9 mouse cellular contexts compared by ENCODE assay signal in the genomic region with DNA sequence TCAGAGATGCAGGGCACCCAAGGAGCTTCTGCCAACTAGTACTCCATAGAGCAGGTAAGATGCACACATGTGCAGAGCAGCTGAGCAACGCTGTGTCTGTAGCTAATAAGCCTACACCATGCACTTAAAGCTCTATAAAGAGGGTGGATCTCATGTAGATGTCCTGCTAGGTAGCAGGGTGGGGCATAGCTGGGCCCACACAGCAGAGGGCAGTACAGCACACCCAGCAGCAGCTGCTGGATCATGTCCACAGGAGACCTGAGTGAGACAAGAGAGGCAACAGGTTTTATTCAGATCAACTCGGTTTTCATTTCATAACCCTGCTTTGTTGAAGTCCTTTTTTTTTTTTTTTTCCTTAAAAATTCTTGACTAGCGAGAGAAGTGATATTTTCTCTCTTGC.
DNase-seq lines count a peak whose midpoint lies in the region; ATAC-seq and TF ChIP-seq lines count a peak whose summit lies in the region.
"Had no signal": no experiment of that assay in that cellular context is flagged by ENCODE, and none has a peak within 500 bp of the region (broad histone marks: within the 10 kb centered on the region; RNA-seq: fewer than 3 reads in every experiment).

No protein-coding gene starts in this region.

- DNase-seq in liver, adult 2 months (ENCODE audit: extremely low read depth, low read depth, low spot score): no peak
- DNase-seq in liver (no peak), ES-CJ7 (ENCODE audit: low read depth, low spot score) (peak; percentile 20)
- peak; percentile 42 for DNase-seq in adrenal gland, postnatal 14 days
- no peak for DNase-seq in liver, embryonic 14.5 days (ENCODE audit: low read depth in 3 of 3, low spot score in 3 of 3)
- DNase-seq in B cell, adult 2 months: no peak
- DNase-seq in right cerebral cortex, postnatal 14 days: no peak
- no peak for DNase-seq in limb, embryonic 10.5 days (ENCODE audit: low spot score)
- DNase-seq: right cerebral cortex, adult 18-20 months had no signal

- no peaks in the 10 kb centered on the region for H3K36me3 ChIP-seq in liver, adult 2 months (ENCODE audit: control insufficient read depth, insufficient read depth, low read length)
- H3K36me3 ChIP-seq in liver, embryonic 14.5 days (replicated peaks; ENCODE audit: control insufficient read depth, insufficient read depth, low read depth): no peaks in the 10 kb centered on the region
- no peaks in the 10 kb centered on the region for H3K36me3 ChIP-seq in limb, embryonic 10.5 days

- 54% methylated on average over 3 of the region's 3 CpGs for WGBS in liver, adult 2 months
- WGBS in liver, embryonic 14.5 days (ENCODE audit: insufficient replicate concordance): 34% methylated on average over 3 of the region's 3 CpGs
- 76% methylated on average over 3 of the region's 3 CpGs for WGBS in limb, embryonic 10.5 days

- H3K9me3 ChIP-seq in liver, embryonic 14.5 days (ENCODE audit: control insufficient read depth, low read length): no peaks in the 10 kb centered on the region
- H3K9me3 ChIP-seq in limb, embryonic 10.5 days (replicated peaks): no peaks in the 10 kb centered on the region

- no peak for TF ChIP-seq POLR2A in liver, adult 2 months (IDR thresholded peaks at IDR 0.05; ENCODE audit: extremely low read depth, insufficient read depth, low read length)

- H3K4me2 ChIP-seq in liver, embryonic 14.5 days (ENCODE audit: low read depth): no peak overlapping the region

- peak; percentile 75 for TF ChIP-seq CTCF in liver, adult 2 months (IDR thresholded peaks at IDR 0.05; ENCODE audit: low read depth, low read length)
- TF ChIP-seq CTCF in liver, embryonic 14.5 days (IDR thresholded peaks at IDR 0.05; ENCODE audit: low read depth): peak; percentile 59

- H3K27me3 ChIP-seq in liver, adult 2 months (ENCODE audit: control insufficient read depth, insufficient read depth, low read length): no peaks in the 10 kb centered on the region
- H3K27me3 ChIP-seq in liver, embryonic 14.5 days (ENCODE audit: control insufficient read depth, insufficient read depth, low read length): no peaks in the 10 kb centered on the region
- no peaks in the 10 kb centered on the region for H3K27me3 ChIP-seq in limb, embryonic 10.5 days (ENCODE audit: low read depth, poor library complexity, severe bottlenecking)

- H3K27ac ChIP-seq in liver, adult 2 months (replicated peaks; ENCODE audit: insufficient read depth, low read depth, low read length): no peak overlapping the region
- no peak overlapping the region for H3K27ac ChIP-seq in liver, embryonic 14.5 days
- no peak overlapping the region for H3K27ac ChIP-seq in limb, embryonic 10.5 days

- H3K79me2 ChIP-seq in liver, adult 2 months (ENCODE audit: control insufficient read depth, insufficient read depth, low read length): no peaks in the 10 kb centered on the region

- H3K4me1 ChIP-seq in liver, adult 2 months (ENCODE audit: control insufficient read depth, insufficient read depth, low read length): no peaks in the 10 kb centered on the region
- no peaks in the 10 kb centered on the region for H3K4me1 ChIP-seq in liver, embryonic 14.5 days (replicated peaks; ENCODE audit: control insufficient read depth in 2 of 2, insufficient read depth in 2 of 2, low read length in 1 of 2)
- H3K4me1 ChIP-seq in limb, embryonic 10.5 days: no peaks in the 10 kb centered on the region

- H3K4me3 ChIP-seq in liver, adult 2 months (ENCODE audit: insufficient read depth, low read depth, low read length): no peak overlapping the region
- no peak overlapping the region for H3K4me3 ChIP-seq in liver, embryonic 14.5 days (ENCODE audit: insufficient read depth in 1 of 2, low read depth in 2 of 2, low read length in 2 of 2)
- H3K4me3 ChIP-seq in limb, embryonic 10.5 days: no peak overlapping the region

- ATAC-seq in liver, embryonic 14.5 days (ENCODE audit: insufficient read depth): no peak

- no peak overlapping the region for H3K9ac ChIP-seq in liver, adult 2 months (ENCODE audit: low read depth, low read length)
- H3K9ac ChIP-seq in liver, embryonic 14.5 days (replicated peaks): no peak overlapping the region

- TF ChIP-seq EP300 in liver, embryonic 14.5 days (IDR thresholded peaks at IDR 0.05; ENCODE audit: low read depth): no peak

Comparison
In these comparisons a context has a peak if more than half of its experiments do, and no peak if none do; other contexts are left out.
1. DNase-seq: peak in ES-CJ7 (single experiment) and adrenal gland, postnatal 14 days (single experiment); none in liver, adult 2 months (single experiment), liver (single experiment), liver, embryonic 14.5 days (0 of 3), B cell, adult 2 months (0 of 2), right cerebral cortex, postnatal 14 days (single experiment) and limb, embryonic 10.5 days (single experiment).